In genomic region chr7:64872743-64873241, GRCm38 (mm10) we compare ENCODE assay signal across 8 mouse cellular contexts. TPM values are rescaled to one million over a fixed set of nuclear protein-coding genes. Genes with fewer than 3 reads are reported as not detected.
A peak's percentile ranks its signal among the peaks of the same experiment; 100 is the strongest.
DNase-seq lines count a peak whose midpoint lies in the region; ATAC-seq and TF ChIP-seq lines count a peak whose summit lies in the region.

Nsmce3 (minus strand) TSS chr7:64872997.

- H3K36me3 ChIP-seq in embryonic facial prominence, embryonic 14.5 days (ENCODE audit: control insufficient read depth, insufficient read depth, low read length), result no peaks in the 10 kb centered on the region
- peaks cover 6% of the 10 kb centered on the region; the same call in 1 of the 2 replicates for H3K36me3 ChIP-seq in heart, adult 2 months (ENCODE audit: control insufficient read depth, insufficient read depth, low read length)
- peaks cover 12% of the 10 kb centered on the region; the same call in 1 of the 2 replicates for H3K36me3 ChIP-seq in limb, embryonic 13.5 days
- H3K36me3 ChIP-seq in midbrain, embryonic 16.5 days (ENCODE audit: control insufficient read depth, insufficient read depth, low read length), result no peaks in the 10 kb centered on the region

- no peaks in the 10 kb centered on the region for H3K79me2 ChIP-seq in heart, adult 2 months (replicated peaks; ENCODE audit: control insufficient read depth, insufficient read depth, low read length)

- peak; percentile 84 for TF ChIP-seq POLR2A in heart, adult 2 months (IDR thresholded peaks at IDR 0.05; ENCODE audit: insufficient read depth, low read depth, low read length)

- H3K4me3 ChIP-seq in embryonic facial prominence, embryonic 14.5 days (ENCODE audit: low read depth, low read length), result peak within 1 kb of the TSS; percentile 79
- peak within 1 kb of the TSS; percentile 80 for H3K4me3 ChIP-seq in heart, adult 2 months
- H3K4me3 ChIP-seq in limb, embryonic 13.5 days, result peak within 1 kb of the TSS; percentile 86
- H3K4me3 ChIP-seq in midbrain, embryonic 16.5 days (ENCODE audit: low read depth, low read length), result peak within 1 kb of the TSS; percentile 86

- TF ChIP-seq CTCF in heart, adult 2 months (IDR thresholded peaks at IDR 0.05), result peak; percentile 51

- intact Hi-C loops in heart, adult 2 months (cut with DNase I), result no loop called here

- peak within 1 kb of the TSS; percentile 95 for H3K9ac ChIP-seq in embryonic facial prominence, embryonic 14.5 days (ENCODE audit: low read depth, low read length)
- peak within 1 kb of the TSS; percentile 82 for H3K9ac ChIP-seq in heart, adult 2 months (ENCODE audit: low read depth, low read length)
- H3K9ac ChIP-seq in limb, embryonic 13.5 days, result peak within 1 kb of the TSS; percentile 95
- peak within 1 kb of the TSS; percentile 94 for H3K9ac ChIP-seq in midbrain, embryonic 16.5 days (ENCODE audit: low read depth, low read length)

- H3K4me2 ChIP-seq in embryonic facial prominence, embryonic 14.5 days (ENCODE audit: low read depth, low read length), result peak within 1 kb of the TSS; percentile 77
- peak within 1 kb of the TSS; percentile 92 for H3K4me2 ChIP-seq in limb, embryonic 13.5 days (replicated peaks)
- H3K4me2 ChIP-seq in midbrain, embryonic 16.5 days (ENCODE audit: low read length), result peak within 1 kb of the TSS; percentile 80

- DNase-seq in 3T3-L1 (ENCODE audit: low read depth, low spot score), result peak; percentile 87
- peak; percentile 88 to 90 for DNase-seq in adrenal gland, postnatal 4 days (ENCODE audit: low spot score in 2 of 2)
- peak; percentile 97 for DNase-seq in embryonic facial prominence, embryonic 14.5 days (ENCODE audit: low spot score)
- DNase-seq in heart, adult 2 months, result peak; percentile 97
- DNase-seq in kidney, adult 8-10 months, result peak; percentile 93 to 96
- peak; percentile 93 to 97 for DNase-seq in spleen, postnatal 10 days (ENCODE audit: low spot score in 2 of 2)

- peak within 1 kb of the TSS; percentile 97 for H3K27ac ChIP-seq in embryonic facial prominence, embryonic 14.5 days (replicated peaks; ENCODE audit: low read depth, low read length)
- H3K27ac ChIP-seq in heart, adult 2 months, result peak within 1 kb of the TSS; percentile 89
- peak within 1 kb of the TSS; percentile 97 for H3K27ac ChIP-seq in limb, embryonic 13.5 days
- peak within 1 kb of the TSS; percentile 96 for H3K27ac ChIP-seq in midbrain, embryonic 16.5 days (ENCODE audit: low read length)

- H3K4me1 ChIP-seq in embryonic facial prominence, embryonic 14.5 days (ENCODE audit: control insufficient read depth, insufficient read depth, low read length), result peaks cover 11% of the 10 kb centered on the region
- H3K4me1 ChIP-seq in heart, adult 2 months (ENCODE audit: control insufficient read depth, insufficient read depth, low read length), result peaks cover 7% of the 10 kb centered on the region; the same call in 1 of the 2 replicates
- peaks cover 20% of the 10 kb centered on the region for H3K4me1 ChIP-seq in limb, embryonic 13.5 days
- H3K4me1 ChIP-seq in midbrain, embryonic 16.5 days (ENCODE audit: control insufficient read depth, insufficient read depth, low read length), result peaks cover 29% of the 10 kb centered on the region

- TF ChIP-seq EP300 in heart, adult 2 months (IDR thresholded peaks at IDR 0.05; ENCODE audit: insufficient read depth, low read depth, low read length), result no peak

- H3K27me3 ChIP-seq in embryonic facial prominence, embryonic 14.5 days (replicated peaks; ENCODE audit: control insufficient read depth, insufficient read depth, low read length), result no peaks in the 10 kb centered on the region
- H3K27me3 ChIP-seq in heart, adult 2 months (ENCODE audit: control insufficient read depth, insufficient read depth, low read length), result no peaks in the 10 kb centered on the region
- peaks cover 28% of the 10 kb centered on the region for H3K27me3 ChIP-seq in limb, embryonic 13.5 days
- no peaks in the 10 kb centered on the region for H3K27me3 ChIP-seq in midbrain, embryonic 16.5 days (ENCODE audit: control insufficient read depth, insufficient read depth, low read depth, low read length)

- ATAC-seq in embryonic facial prominence, embryonic 14.5 days (ENCODE audit: low read depth), result peak; percentile 95
- peak; percentile 93 for ATAC-seq in limb, embryonic 13.5 days (ENCODE audit: low FRiP score, low read depth)
- ATAC-seq in midbrain, embryonic 16.5 days, result peak; percentile 96

- H3K9me3 ChIP-seq in embryonic facial prominence, embryonic 14.5 days (ENCODE audit: control insufficient read depth, low read length), result no peaks in the 10 kb centered on the region
- H3K9me3 ChIP-seq in limb, embryonic 13.5 days, result no peaks in the 10 kb centered on the region
- no peaks in the 10 kb centered on the region for H3K9me3 ChIP-seq in midbrain, embryonic 16.5 days (replicated peaks; ENCODE audit: control insufficient read depth, low read length, poor library complexity, severe bottlenecking)

- WGBS in embryonic facial prominence, embryonic 14.5 days, result under 1% methylated on average over 26 of the region's 57 CpGs
- under 1% methylated on average over 57 of the region's 57 CpGs for WGBS in heart, adult 2 months
- WGBS in limb, embryonic 13.5 days, result 0% methylated on average over 48 of the region's 57 CpGs
- under 1% methylated on average over 56 of the region's 57 CpGs for WGBS in midbrain, embryonic 16.5 days

RNA-seq across cellular contexts. Expression of gene Nsmce3, which starts in this region (rescaled TPM):
- total RNA-seq in adrenal gland, postnatal 4 days (2021), result 10 to 100 TPM; 10.8 to 10.9 TPM
- 11.4 and 12.0 TPM in 2 replicates for polyA plus RNA-seq in embryonic facial prominence, embryonic 14.5 days (2014; fragmentation: Nextera tagmentation; extraction: Ambion mirVana)
- 1 to 10 TPM; 2.9 to 3.0 TPM for total RNA-seq in heart, adult 2 months (2021)
- 2.5 and 2.6 TPM in 2 replicates for polyA plus RNA-seq in heart, adult 2 months (2012; rRNA removed)
- 10.7 and 11.5 TPM in 2 replicates for polyA plus RNA-seq in limb, embryonic 13.5 days (2015; fragmentation: Nextera tagmentation; extraction: Ambion mirVana)
- polyA plus RNA-seq in midbrain, embryonic 16.5 days (2015; fragmentation: Nextera tagmentation; extraction: Ambion mirVana), result 10.3 and 11.5 TPM in 2 replicates

Comparison
In these comparisons a context has a peak if more than half of its experiments do, and no peak if none do; other contexts are left out.
1. Peak in every context shown above with its lines: DNase-seq, ATAC-seq, H3K4me3 ChIP-seq and H3K27ac ChIP-seq.